Comparison of ENCODE assay signal across 8 mouse cellular contexts in the genomic region with DNA sequence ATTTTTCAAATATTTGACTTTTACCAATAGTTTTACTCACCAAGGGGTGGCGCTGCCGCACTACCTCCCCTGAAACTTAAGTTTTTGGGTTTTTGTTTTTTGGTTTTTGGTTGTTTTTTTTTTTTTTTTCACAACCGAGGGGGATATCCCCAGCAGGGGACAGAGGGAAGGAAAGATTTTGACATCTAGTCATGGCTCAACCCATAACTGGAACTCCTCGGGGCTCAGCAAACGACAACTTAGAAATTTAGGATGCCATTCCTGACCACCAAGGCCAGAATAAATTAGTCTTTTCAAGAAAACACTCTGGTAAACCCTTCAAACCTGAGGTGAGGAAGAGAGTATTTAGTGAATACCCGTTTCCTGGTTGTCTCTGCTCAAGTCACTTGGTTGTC. TPM values are rescaled to one million over a fixed set of nuclear protein-coding genes. Genes with fewer than 3 reads are reported as not detected.
DNase-seq lines count a peak whose midpoint lies in the region; ATAC-seq and TF ChIP-seq lines count a peak whose summit lies in the region.

No protein-coding gene starts in this region.

- no peak for ATAC-seq in hindbrain, embryonic 14.5 days (ENCODE audit: low FRiP score)
- ATAC-seq in liver, embryonic 14.5 days (ENCODE audit: insufficient read depth), result no peak

- no peak for TF ChIP-seq POLR2A in CH12.LX (IDR thresholded peaks at IDR 0.05; ENCODE audit: low read depth, low read length)

- in situ Hi-C loops in CH12.LX (cut with MboI; ENCODE audit: low pct_ligation_motif_present, low pct_unique_long_range_greater_than_20kb, low sequenced_read_pairs), result loop anchor here (10.0 to 25.0 kb wide), 3 partner anchors 652 to 877 kb away; no protein-coding TSS in a partner anchor

- peaks cover 52% of the 10 kb centered on the region for H3K27me3 ChIP-seq in CH12.LX (replicated peaks)
- H3K27me3 ChIP-seq in hindbrain, embryonic 14.5 days (ENCODE audit: control insufficient read depth, insufficient read depth, low read length), result peaks cover 48% of the 10 kb centered on the region
- peaks cover 96% of the 10 kb centered on the region for H3K27me3 ChIP-seq in liver, embryonic 14.5 days (ENCODE audit: control insufficient read depth, insufficient read depth, low read length)

- DNase-seq in heart, adult 11 months, result peak; percentile 70
- no peak for DNase-seq in heart, postnatal 25 days (ENCODE audit: low spot score)
- peak; percentile 73 for DNase-seq in CH12.LX (ENCODE audit: extremely low read depth)
- peak; percentile 69 for DNase-seq in embryo, embryonic 10.5 days (ENCODE audit: low spot score)
- no peak for DNase-seq in hindbrain, embryonic 14.5 days (ENCODE audit: low spot score)
- DNase-seq in liver, embryonic 14.5 days (ENCODE audit: low read depth in 3 of 3, low spot score in 3 of 3), result no peak
- peak; percentile 57 for DNase-seq in retina, embryonic 14.5 days (ENCODE audit: low spot score)
- DNase-seq in right cerebral cortex, adult 18-20 months, result no peak

- H3K4me2 ChIP-seq in CH12.LX (ENCODE audit: insufficient read depth, low read depth, poor library complexity, severe bottlenecking), result peak overlapping the region; percentile 98; the same call in 1 of the 2 replicates
- H3K4me2 ChIP-seq in hindbrain, embryonic 14.5 days (replicated peaks), result peak overlapping the region; percentile 99
- H3K4me2 ChIP-seq in liver, embryonic 14.5 days (ENCODE audit: low read depth), result peak overlapping the region; percentile 50; the same call in 1 of the 2 replicates

- dilution Hi-C loops in CH12.LX (cut with MboI; ENCODE audit: extremely low pct_ligation_motif_present, extremely low pct_unique_long_range_greater_than_20kb, low sequenced_read_pairs), result no loop called here

- no peaks in the 10 kb centered on the region for H3K36me3 ChIP-seq in CH12.LX (replicated peaks in 1 of 2; ENCODE audit: control insufficient read depth in 1 of 2, insufficient read depth in 1 of 2, low read length in 1 of 2)
- H3K36me3 ChIP-seq in hindbrain, embryonic 14.5 days (replicated peaks; ENCODE audit: control insufficient read depth, insufficient read depth), result no peaks in the 10 kb centered on the region
- H3K36me3 ChIP-seq in liver, embryonic 14.5 days (replicated peaks; ENCODE audit: control insufficient read depth, insufficient read depth, low read depth), result no peaks in the 10 kb centered on the region

- no peak overlapping the region for H3K27ac ChIP-seq in CH12.LX (ENCODE audit: insufficient read depth, low read depth)
- no peak overlapping the region for H3K27ac ChIP-seq in hindbrain, embryonic 14.5 days
- no peak overlapping the region for H3K27ac ChIP-seq in liver, embryonic 14.5 days

- peaks cover 6 to 32% of the 10 kb centered on the region in 2 experiments for H3K4me1 ChIP-seq in CH12.LX (ENCODE audit: control insufficient read depth in 1 of 2, insufficient read depth in 2 of 2)
- peaks cover 43% of the 10 kb centered on the region; the same call in 1 of the 2 replicates for H3K4me1 ChIP-seq in hindbrain, embryonic 14.5 days (replicated peaks; ENCODE audit: control insufficient read depth, insufficient read depth, low read length)
- H3K4me1 ChIP-seq in liver, embryonic 14.5 days (replicated peaks; ENCODE audit: control insufficient read depth in 2 of 2, insufficient read depth in 2 of 2, low read length in 1 of 2), result peaks cover 0 to 6% of the 10 kb centered on the region in 2 experiments; a peak in 2 of 4 replicates

- TF ChIP-seq RAD21 in CH12.LX (IDR thresholded peaks at IDR 0.05; ENCODE audit: low read depth, low read length), result peak; percentile 83

- no peak overlapping the region for H3K4me3 ChIP-seq in CH12.LX (replicated peaks in 1 of 3; ENCODE audit: low read depth in 2 of 3, low read length in 2 of 3, poor library complexity in 1 of 3)
- no peak overlapping the region for H3K4me3 ChIP-seq in hindbrain, embryonic 14.5 days (replicated peaks; ENCODE audit: low read length)
- no peak overlapping the region for H3K4me3 ChIP-seq in liver, embryonic 14.5 days (ENCODE audit: insufficient read depth in 1 of 2, low read depth in 2 of 2, low read length in 2 of 2)

- no peaks in the 10 kb centered on the region for H3K9me3 ChIP-seq in CH12.LX (replicated peaks; ENCODE audit: low read length)
- H3K9me3 ChIP-seq in hindbrain, embryonic 14.5 days (ENCODE audit: control insufficient read depth, low read length), result no peaks in the 10 kb centered on the region
- no peaks in the 10 kb centered on the region for H3K9me3 ChIP-seq in liver, embryonic 14.5 days (ENCODE audit: control insufficient read depth, low read length)

- no peak for TF ChIP-seq EP300 in CH12.LX (IDR thresholded peaks at IDR 0.05; ENCODE audit: low read length)
- TF ChIP-seq EP300 in liver, embryonic 14.5 days (IDR thresholded peaks at IDR 0.05; ENCODE audit: low read depth), result no peak

- WGBS in hindbrain, embryonic 14.5 days, result 1% methylated on average over 6 of the region's 6 CpGs
- under 1% methylated on average over 6 of the region's 6 CpGs for WGBS in liver, embryonic 14.5 days (ENCODE audit: insufficient replicate concordance)

- peak; percentile 34 to 80; a peak in 2 of 4 replicates for TF ChIP-seq CTCF in CH12.LX (conservative IDR thresholded peaks at IDR 0.05 in 1 of 2, IDR thresholded peaks at IDR 0.05 in 1 of 2; ENCODE audit: low read depth in 2 of 2, low read length in 2 of 2)
- TF ChIP-seq CTCF in liver, embryonic 14.5 days (IDR thresholded peaks at IDR 0.05; ENCODE audit: low read depth), result peak; percentile 36; the same call in 1 of the 2 replicates

- H3K79me2 ChIP-seq in CH12.LX (replicated peaks; ENCODE audit: control insufficient read depth, extremely low read depth, insufficient read depth, poor library complexity, severe bottlenecking), result no peaks in the 10 kb centered on the region

- intact Hi-C loops in heart, postnatal 25 days (cut with DNase I), result loop anchor here (5.0 kb wide), 2 partner anchors 507 to 907 kb away; no protein-coding TSS in a partner anchor

- no peak overlapping the region for H3K9ac ChIP-seq in CH12.LX (ENCODE audit: insufficient read depth, low read depth)
- H3K9ac ChIP-seq in hindbrain, embryonic 14.5 days, result no peak overlapping the region
- no peak overlapping the region for H3K9ac ChIP-seq in liver, embryonic 14.5 days (replicated peaks)

TF ChIP-seq in CH12.LX, 34 proteins besides CTCF, POLR2A, EP300 and RAD21:
- TF ChIP-seq GABPA (IDR thresholded peaks at IDR 0.05; ENCODE audit: insufficient replicate concordance, low read depth, low read length) (no peak), SMC3 (IDR thresholded peaks at IDR 0.05; ENCODE audit: low read depth, low read length) (peak; percentile 73), MYC (IDR thresholded peaks at IDR 0.05; ENCODE audit: low read depth, low read length) (0 out of 2 replicates have a peak, but pooled peaks have one; percentile 24), KAT2A (IDR thresholded peaks at IDR 0.05; ENCODE audit: insufficient replicate concordance, low read length) (no peak), ZC3H11A (IDR thresholded peaks at IDR 0.05; ENCODE audit: low read depth, low read length) (peak; percentile 31; the same call in 1 of the 2 replicates), ZNF384 (IDR thresholded peaks at IDR 0.05; ENCODE audit: low read depth, low read length) (peak; percentile 95), ZKSCAN1 (IDR thresholded peaks at IDR 0.05; ENCODE audit: borderline replicate concordance, low read depth, low read length) (peak; percentile 93), ETS1 (conservative IDR thresholded peaks at IDR 0.05; ENCODE audit: low read depth, low read length) (0 out of 2 replicates have a peak, but pooled peaks have one; percentile 9), NELFE (IDR thresholded peaks at IDR 0.05; ENCODE audit: low read depth, low read length) (no peak), MAX (IDR thresholded peaks at IDR 0.05; ENCODE audit: low read length) (no peak), MEF2A (IDR thresholded peaks at IDR 0.05; ENCODE audit: borderline replicate concordance, low read depth, low read length) (no peak), BHLHE40 (IDR thresholded peaks at IDR 0.05; ENCODE audit: low read depth, low read length) (peak; percentile 51)

RNA-seq across cellular contexts. Expression of gene Gm37419, which starts 2.8 kb away (rescaled TPM):
- not detected for total RNA-seq in heart, postnatal 25 days (2021)
- total RNA-seq in CH12.LX (2012; rRNA removed) (not detected in 2 replicates), CH12.LX (2014; rRNA removed) (not detected in 2 replicates)
- polyA plus RNA-seq in CH12.LX (2012; ENCODE audit: insufficient read length, low read depth), result not detected in 2 replicates
- not detected in 2 replicates for polyA plus RNA-seq in hindbrain, embryonic 14.5 days (2014; fragmentation: Nextera tagmentation; extraction: Ambion mirVana)
- polyA plus RNA-seq in liver, embryonic 14.5 days (2012; rRNA removed), result not detected in 2 replicates
- not detected in 2 replicates for polyA plus RNA-seq in liver, embryonic 14.5 days (2014; fragmentation: Nextera tagmentation; extraction: Ambion mirVana)

RNA-seq across cellular contexts. Expression of gene Bcl6, which starts 3.2 kb away (rescaled TPM):
- total RNA-seq in heart, postnatal 25 days (2021), result 10 to 100 TPM; 12.0 to 17.6 TPM
- total RNA-seq in CH12.LX (2012; rRNA removed) (0.17 and 0.25 TPM in 2 replicates), CH12.LX (2014; rRNA removed) (0.20 and 0.27 TPM in 2 replicates)
- 0.60 and 0.72 TPM in 2 replicates for polyA plus RNA-seq in CH12.LX (2012; ENCODE audit: insufficient read length, low read depth)
- 0.35 and 0.50 TPM in 2 replicates for polyA plus RNA-seq in hindbrain, embryonic 14.5 days (2014; fragmentation: Nextera tagmentation; extraction: Ambion mirVana)
- polyA plus RNA-seq in liver, embryonic 14.5 days (2012; rRNA removed), result 0.56 and 0.63 TPM in 2 replicates
- polyA plus RNA-seq in liver, embryonic 14.5 days (2014; fragmentation: Nextera tagmentation; extraction: Ambion mirVana), result 0.15 and 0.19 TPM in 2 replicates

RNA-seq across cellular contexts. Expression of gene Rtp2, which starts 53.3 kb away (rescaled TPM):
- not detected for total RNA-seq in heart, postnatal 25 days (2021)
- total RNA-seq in CH12.LX (2012; rRNA removed), result not detected in 2 replicates
- not detected in 2 replicates for total RNA-seq in CH12.LX (2014; rRNA removed)
- not detected in 2 replicates for polyA plus RNA-seq in CH12.LX (2012; ENCODE audit: insufficient read length, low read depth)
- not detected in 2 replicates for polyA plus RNA-seq in hindbrain, embryonic 14.5 days (2014; fragmentation: Nextera tagmentation; extraction: Ambion mirVana)
- polyA plus RNA-seq in liver, embryonic 14.5 days (2012; rRNA removed), result not detected in 2 replicates
- not detected in 2 replicates for polyA plus RNA-seq in liver, embryonic 14.5 days (2014; fragmentation: Nextera tagmentation; extraction: Ambion mirVana)

Comparison
In these comparisons a context has a peak if more than half of its experiments do, and no peak if none do; other contexts are left out.
1. DNase-seq: peak in heart, adult 11 months (single experiment), CH12.LX (single experiment), embryo, embryonic 10.5 days (single experiment) and retina, embryonic 14.5 days (single experiment); none in heart, postnatal 25 days (single experiment), hindbrain, embryonic 14.5 days (single experiment), liver, embryonic 14.5 days (0 of 3) and right cerebral cortex, adult 18-20 months (single experiment).
2. Peak in every context shown above with its lines, with median percentiles within 50 percentile points of each other: H3K4me2 ChIP-seq.